Comparison of ENCODE assay signal across 13 mouse cellular contexts in genomic region chr5:81474681-81475080, GRCm38 (mm10).
A peak's percentile ranks its signal among the peaks of the same experiment; 100 is the strongest.
DNase-seq lines count a peak whose midpoint lies in the region.
"Had no signal": no experiment of that assay in that cellular context is flagged by ENCODE, and none has a peak within 500 bp of the region (broad histone marks: within the 10 kb centered on the region; RNA-seq: fewer than 3 reads in every experiment).

No protein-coding gene starts in this region.

- intact Hi-C loops in heart, postnatal 14 days (cut with DNase I) = no loop called here
- intact Hi-C loops in left cerebral cortex, postnatal 25 days (cut with DNase I) = no loop called here

- peak; percentile 23 for DNase-seq in heart, adult 8-10 months (ENCODE audit: low spot score)
- no peak for DNase-seq in heart, postnatal 14 days
- DNase-seq in kidney, postnatal 10 days = peak; percentile 5
- no peak for DNase-seq in kidney, adult 18-20 months
- peak; percentile 19 for DNase-seq in ovary, adult 18-20 months (ENCODE audit: low spot score)
- DNase-seq in ovary, postnatal 36 days (ENCODE audit: low spot score) = no peak
- peak; percentile 1 for DNase-seq in skeletal muscle tissue, adult 2 months (ENCODE audit: low read depth, low spot score)
- DNase-seq in left cerebral cortex, postnatal 25 days (ENCODE audit: low spot score in 2 of 2) = no peak
- DNase-seq: cerebellum, adult 11-12 months; gastrocnemius, postnatal 25 days; heart, postnatal 4 days; kidney, postnatal 36 days; right cerebral cortex, postnatal 25 days had no signal

Comparison
In these comparisons a context has a peak if more than half of its experiments do, and no peak if none do; other contexts are left out.
1. DNase-seq: peak in heart, adult 8-10 months (single experiment), kidney, postnatal 10 days (single experiment), ovary, adult 18-20 months (single experiment) and skeletal muscle tissue, adult 2 months (single experiment); none in heart, postnatal 14 days (0 of 2), kidney, adult 18-20 months (single experiment), ovary, postnatal 36 days (single experiment) and left cerebral cortex, postnatal 25 days (0 of 2).